Mouse (Mus musculus): ENCODE measurements at regions not wholly inside any gene's neighbourhood (a gene's known extent, or its start where the extent isn't known, plus 50 kb on each side); places are given as distances from the start of the nearest gene placed in this dataset.
"Not testable (repeated sequence)": the region's sequence is repeated elsewhere in the genome, so short reads cannot be mapped to it uniquely, and the experiment has no call there.

GRCm38 (mm10) chr3:22681999-22682648 is 605.7 kb downstream of the Tbl1xr1 start:
- H3K4me3 ChIP-seq: no peak overlapping the region
- no peak for TF ChIP-seq CTCF (IDR thresholded peaks at IDR 0.05)
- no peak overlapping the region for H3K27ac ChIP-seq
- no peak for DNase-seq
- intact Hi-C loops (cut with DNase I): no loop called here

DNA sequence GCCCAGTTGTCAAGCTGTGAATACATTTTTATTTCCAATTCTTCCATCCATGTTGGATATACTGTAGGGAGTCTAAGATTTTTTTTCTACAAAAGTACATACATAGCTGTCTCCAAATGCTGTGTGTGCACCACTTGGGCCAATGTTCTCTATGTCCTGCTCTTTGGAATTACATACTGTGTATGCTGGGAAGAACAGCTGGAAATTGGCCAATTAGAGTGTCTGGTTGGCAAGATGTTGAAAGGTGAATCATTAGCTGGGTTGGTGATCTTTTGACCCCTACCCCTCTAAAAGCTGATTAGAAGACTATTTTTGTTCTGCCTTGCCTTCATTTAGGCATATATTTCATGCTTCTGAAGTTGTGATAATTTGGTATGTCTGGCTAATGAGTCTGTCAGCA is 622.9 kb downstream of the Tbl1xr1 start:
- intact Hi-C loops (cut with DNase I): no loop called here

GRCm38 (mm10) chr3:22701486-22701885 is 625.0 kb downstream of the Tbl1xr1 start:
- H3K4me3 ChIP-seq; H3K27ac ChIP-seq; DNase-seq; intact Hi-C loops (cut with DNase I): not testable (repeated sequence)

More for the DNA sequence above, 622.9 kb downstream of the Tbl1xr1 start:
- no peak for TF ChIP-seq CTCF (IDR thresholded peaks at IDR 0.05)
- DNase-seq: no peak
- Histone ChIP-seq H3K27ac (no peak overlapping the region), H3K4me3 (no peak overlapping the region)

- Histone ChIP-seq H3K27ac (no peak overlapping the region), H3K4me3 (no peak overlapping the region)
- intact Hi-C loops (cut with DNase I): no loop called here
- no peak for TF ChIP-seq CTCF (IDR thresholded peaks at IDR 0.05)
- DNase-seq: no peak
These were observed 629.2 kb downstream of the Tbl1xr1 start for GRCm38 (mm10) chr3:22705673-22706072.

- TF ChIP-seq CTCF (IDR thresholded peaks at IDR 0.05): peak; percentile 41
- H3K27ac ChIP-seq: no peak overlapping the region
- no peak overlapping the region for H3K4me3 ChIP-seq
- intact Hi-C loops (cut with DNase I): no loop called here
- no peak for DNase-seq
These were observed 668.6 kb downstream of the Tbl1xr1 start for GRCm38 (mm10) chr3:22745026-22745425.

Measured in gastrocnemius, adult 2 months (tissue).